Mouse (Mus musculus) MEL (cell line): ENCODE results near the gene Adprm. TPM values are rescaled to one million over a fixed set of nuclear protein-coding genes. Genes with fewer than 3 reads are reported as not detected.

Source experiments
- DNase-seq: peaks from one replicate; pipeline ENCODE4 v3.0.0; 2011; ENCODE audit warnings: low read depth, low spot score
- H3K27ac ChIP-seq: 2 replicates; pipeline ENCODE4 v1.5.1; 2012; ENCODE audit warnings: low read depth, mild to moderate bottlenecking, control low read depth, low read length, moderate library complexity; ENCODE audit not compliant: control insufficient read depth
- H3K27me3 ChIP-seq, 2 experiments: fragments of 150-350 bp in 1 of 2; sonication (generic) in 1 of 2; 2 replicates each; pipeline ENCODE4 v1.6.1; 2012; ENCODE audit warnings: low read length in 2 of 2, mild to moderate bottlenecking in 2 of 2, improper control_type of control experiment in 1 of 2, moderate library complexity in 1 of 2; ENCODE audit not compliant: insufficient read depth in 2 of 2, control insufficient read depth in 1 of 2
- H3K36me3 ChIP-seq, 2 experiments: 2 replicates each; pipeline ENCODE4 v1.6.1; 2012 to 2014; ENCODE audit warnings: low read length in 2 of 2, improper control_type of control experiment in 1 of 2, inconsistent platforms in 1 of 2, mild to moderate bottlenecking in 1 of 2; ENCODE audit not compliant: insufficient read depth in 2 of 2, control insufficient read depth in 1 of 2
- H3K4me1 ChIP-seq, 2 experiments: fragments of 150-350 bp in 1 of 2; sonication (generic) in 1 of 2; 2 replicates each; pipeline ENCODE4 v1.6.1; 2012; ENCODE audit warnings: low read length in 2 of 2, improper control_type of control experiment in 1 of 2, mild to moderate bottlenecking in 1 of 2; ENCODE audit not compliant: insufficient read depth in 2 of 2, control insufficient read depth in 1 of 2
- H3K4me3 ChIP-seq, 2 experiments: fragments of 150-350 bp in 1 of 2; sonication (generic) in 1 of 2; 2 replicates each; pipeline ENCODE4 v1.5.1; 2012; ENCODE audit warnings: low read depth in 2 of 2, low read length in 2 of 2, mild to moderate bottlenecking in 2 of 2, moderate library complexity in 2 of 2, control low read depth in 1 of 2, improper control_type of control experiment in 1 of 2; ENCODE audit not compliant: control insufficient read depth in 1 of 2, insufficient read depth in 1 of 2
- H3K79me2 ChIP-seq: 2 replicates; pipeline ENCODE4 v1.6.1; 2012; ENCODE audit warnings: mild to moderate bottlenecking, low read length, moderate library complexity; ENCODE audit not compliant: control insufficient read depth, poor library complexity, insufficient read depth
- H3K9ac ChIP-seq: 2 replicates; pipeline ENCODE4 v1.6.1; 2012; ENCODE audit warnings: low read depth, mild to moderate bottlenecking, control low read depth, low read length, moderate library complexity; ENCODE audit not compliant: control insufficient read depth, poor library complexity, severe bottlenecking
- H3K9me3 ChIP-seq: fragments of 150-350 bp; sonication (generic); replicated peaks from 2 replicates; pipeline ENCODE4 v1.6.1; 2012; ENCODE audit warnings: mild to moderate bottlenecking, low read length, improper control_type of control experiment, moderate library complexity; ENCODE audit not compliant: insufficient read depth
- BHLHE40 ChIP-seq: IDR thresholded peaks from 2 replicates; pipeline ENCODE4 v1.6.1; 2012; ENCODE audit warnings: low read depth, mild to moderate bottlenecking, inconsistent platforms, low read length, improper control_type of control experiment, borderline replicate concordance
- CHD1 ChIP-seq: IDR thresholded peaks from 2 replicates; pipeline ENCODE4 v1.6.1; 2012; ENCODE audit warnings: low read depth, mild to moderate bottlenecking, inconsistent platforms, low read length, improper control_type of control experiment
- CTCF ChIP-seq, 3 experiments: IDR thresholded peaks in 2 of 3; conservative IDR thresholded peaks in 1 of 3; 2 replicates each; pipeline ENCODE4 v1.5.1; 2011 to 2012; ENCODE audit warnings: low read length in 3 of 3, low read depth in 2 of 3, mild to moderate bottlenecking in 2 of 3, improper control_type of control experiment in 1 of 3, inconsistent platforms in 1 of 3, mixed read lengths in 1 of 3, moderate library complexity in 1 of 3; ENCODE audit not compliant: control insufficient read depth in 1 of 3, insufficient read depth in 1 of 3, poor library complexity in 1 of 3, severe bottlenecking in 1 of 3
- E2F4 ChIP-seq: IDR thresholded peaks from 2 replicates; pipeline ENCODE4 v1.6.1; 2011; ENCODE audit warnings: low read depth, low read length, improper control_type of control experiment, borderline replicate concordance
- ELF1 ChIP-seq: IDR thresholded peaks from 2 replicates; pipeline ENCODE4 v1.6.1; 2014; ENCODE audit warnings: low read depth, mild to moderate bottlenecking, inconsistent platforms, low read length, improper control_type of control experiment, moderate library complexity
- EP300 ChIP-seq, 2 experiments: IDR thresholded peaks; 2 replicates each; pipeline ENCODE4 v1.6.1; 2011; ENCODE audit warnings: improper control_type of control experiment in 2 of 2, low read length in 2 of 2, low read depth in 1 of 2, mild to moderate bottlenecking in 1 of 2
- GABPA ChIP-seq: IDR thresholded peaks from 2 replicates; pipeline ENCODE4 v1.6.1; 2012; ENCODE audit warnings: low read depth, mild to moderate bottlenecking, inconsistent platforms, low read length, improper control_type of control experiment, moderate library complexity
- JUND ChIP-seq: IDR thresholded peaks from 2 replicates; pipeline ENCODE4 v1.6.1; 2011; ENCODE audit warnings: low read depth, mild to moderate bottlenecking, improper control_type of control experiment, low read length
- MAX ChIP-seq: IDR thresholded peaks from 2 replicates; pipeline ENCODE4 v1.6.1; 2011; ENCODE audit warnings: low read length, improper control_type of control experiment
- MXI1 ChIP-seq: IDR thresholded peaks from 2 replicates; pipeline ENCODE4 v1.6.1; 2011; ENCODE audit warnings: mild to moderate bottlenecking, low read depth, low read length, improper control_type of control experiment
- MYB ChIP-seq: IDR thresholded peaks from 2 replicates; pipeline ENCODE4 v1.6.1; 2011; ENCODE audit warnings: mild to moderate bottlenecking, low read depth, low read length, improper control_type of control experiment
- NRF1 ChIP-seq: IDR thresholded peaks from 2 replicates; pipeline ENCODE4 v1.6.1; 2014; ENCODE audit warnings: low read depth, mild to moderate bottlenecking, inconsistent platforms, low read length, improper control_type of control experiment, moderate library complexity; ENCODE audit not compliant: poor library complexity, insufficient read depth, severe bottlenecking
- POLR2AphosphoS2 ChIP-seq: IDR thresholded peaks from 2 replicates; pipeline ENCODE4 v1.6.1; 2011; ENCODE audit warnings: low read length, improper control_type of control experiment
- POLR2AphosphoS5 ChIP-seq: IDR thresholded peaks from 2 replicates; pipeline ENCODE4 v1.6.1; 2012; ENCODE audit warnings: low read depth, borderline replicate concordance, mild to moderate bottlenecking, inconsistent platforms, low read length, moderate library complexity, mixed read lengths
- SIN3A ChIP-seq: IDR thresholded peaks from 2 replicates; pipeline ENCODE4 v1.6.1; 2012; ENCODE audit warnings: low read length, improper control_type of control experiment, inconsistent platforms
- TBP ChIP-seq: IDR thresholded peaks from 2 replicates; pipeline ENCODE4 v1.8.0; 2011; ENCODE audit warnings: low read depth, low read length, improper control_type of control experiment
- TCF12 ChIP-seq: IDR thresholded peaks from 2 replicates; pipeline ENCODE4 v1.6.1; 2014; ENCODE audit warnings: low read depth, mild to moderate bottlenecking, inconsistent platforms, low read length, improper control_type of control experiment, moderate library complexity
- USF1 ChIP-seq: IDR thresholded peaks from 2 replicates; pipeline ENCODE4 v1.6.1; 2014; ENCODE audit warnings: low read depth, mild to moderate bottlenecking, inconsistent platforms, low read length, improper control_type of control experiment, moderate library complexity
- ZC3H11A ChIP-seq: IDR thresholded peaks from 2 replicates; pipeline ENCODE4 v1.6.1; 2012; ENCODE audit warnings: low read depth, mild to moderate bottlenecking, inconsistent platforms, low read length, improper control_type of control experiment
- ZKSCAN1 ChIP-seq: IDR thresholded peaks from 2 replicates; pipeline ENCODE4 v1.6.1; 2012; ENCODE audit warnings: low read depth, mild to moderate bottlenecking, inconsistent platforms, low read length, improper control_type of control experiment, moderate library complexity
- ZNF384 ChIP-seq: IDR thresholded peaks from 2 replicates; pipeline ENCODE4 v1.6.1; 2012; ENCODE audit warnings: low read depth, mild to moderate bottlenecking, inconsistent platforms, low read length, improper control_type of control experiment
- polyA plus RNA-seq, 2 experiments: library from polyadenylated mRNA; stranded (reverse) in 1 of 2; unstranded in 1 of 2; fragments of >175 nt in 1 of 2; fragments of >200 nt in 1 of 2; gene quantifications; 2 replicates each; pipeline versions ENCODE4 v1.2.1 to v1.2.4; 2012; ENCODE audit warnings: low replicate concordance in 2 of 2, low read depth in 1 of 2; ENCODE audit not compliant: insufficient read length in 2 of 2, insufficient read depth in 1 of 2, missing spikeins in 1 of 2
- total RNA-seq: library from RNA; depleted of rRNA; stranded (reverse); fragments of 300-350 nt; gene quantifications from 2 replicates; pipeline ENCODE4 v1.2.3, GENCODE M21; 2012

Adprm gene
- total and polyA plus RNA-seq, 3 experiments: 19.7 to 531 (median 23.0) TPM

- TF ChIP-seq POLR2AphosphoS2 (no peak), MYB (no peak), EP300 (IDR thresholded peaks at IDR 0.05; ENCODE audit: low read depth in 1 of 2, low read length in 2 of 2) (no peak), POLR2AphosphoS5 (no peak), ZNF384 (no peak), GABPA (no peak), TBP (no peak), JUND (no peak), ZKSCAN1 (no peak), ELF1 (no peak), BHLHE40 (no peak), ZC3H11A (no peak), NRF1 (no peak), CHD1 (no peak), CTCF (IDR thresholded peaks at IDR 0.05 in 2 of 3, conservative IDR thresholded peaks at IDR 0.05 in 1 of 3; ENCODE audit: control insufficient read depth in 1 of 3, insufficient read depth in 1 of 3, low read depth in 2 of 3, low read length in 3 of 3, poor library complexity in 1 of 3, severe bottlenecking in 1 of 3) (no peak), SIN3A (no peak), E2F4 (no peak)
- Histone ChIP-seq H3K36me3 (peaks cover 0 to 2% of the 10 kb centered on the region in 2 experiments; a peak in 1 of 4 replicates), H3K9ac (no peak overlapping the region), H3K79me2 (no peaks in the 10 kb centered on the region), H3K9me3 (no peaks in the 10 kb centered on the region), H3K27ac (no peak overlapping the region), H3K4me3 (no peak overlapping the region), H3K4me1 (peaks cover 3 to 6% of the 10 kb centered on the region in 2 experiments; a peak in 3 of 4 replicates), H3K27me3 (peaks cover 5 to 6% of the 10 kb centered on the region in 2 experiments; a peak in 3 of 4 replicates)
- no peak for DNase-seq
Observed at GRCm38 (mm10) chr11:67077435-67077834, 25.0 kb upstream of the Adprm start.

- Histone ChIP-seq H3K79me2 (no peaks in the 10 kb centered on the region), H3K9me3 (no peaks in the 10 kb centered on the region), H3K27ac (no peak overlapping the region), H3K36me3 (no peaks in the 10 kb centered on the region; a peak in 1 of 4 replicates), H3K9ac (no peak overlapping the region), H3K4me3 (no peak overlapping the region), H3K27me3 (peaks cover 6% of the 10 kb centered on the region in 2 experiments; a peak in 3 of 4 replicates), H3K4me1 (peaks cover 0 to 2% of the 10 kb centered on the region in 2 experiments; a peak in 2 of 4 replicates)
- no peak for DNase-seq
- TF ChIP-seq USF1 (no peak), CHD1 (no peak), MXI1 (no peak), ZC3H11A (no peak), TCF12 (no peak), MAX (no peak)
Observed at GRCm38 (mm10) chr11:67076781-67077180, 24.4 kb upstream of the Adprm start.
